ENCODE assay signal across 8 mouse cellular contexts in the genomic region with DNA sequence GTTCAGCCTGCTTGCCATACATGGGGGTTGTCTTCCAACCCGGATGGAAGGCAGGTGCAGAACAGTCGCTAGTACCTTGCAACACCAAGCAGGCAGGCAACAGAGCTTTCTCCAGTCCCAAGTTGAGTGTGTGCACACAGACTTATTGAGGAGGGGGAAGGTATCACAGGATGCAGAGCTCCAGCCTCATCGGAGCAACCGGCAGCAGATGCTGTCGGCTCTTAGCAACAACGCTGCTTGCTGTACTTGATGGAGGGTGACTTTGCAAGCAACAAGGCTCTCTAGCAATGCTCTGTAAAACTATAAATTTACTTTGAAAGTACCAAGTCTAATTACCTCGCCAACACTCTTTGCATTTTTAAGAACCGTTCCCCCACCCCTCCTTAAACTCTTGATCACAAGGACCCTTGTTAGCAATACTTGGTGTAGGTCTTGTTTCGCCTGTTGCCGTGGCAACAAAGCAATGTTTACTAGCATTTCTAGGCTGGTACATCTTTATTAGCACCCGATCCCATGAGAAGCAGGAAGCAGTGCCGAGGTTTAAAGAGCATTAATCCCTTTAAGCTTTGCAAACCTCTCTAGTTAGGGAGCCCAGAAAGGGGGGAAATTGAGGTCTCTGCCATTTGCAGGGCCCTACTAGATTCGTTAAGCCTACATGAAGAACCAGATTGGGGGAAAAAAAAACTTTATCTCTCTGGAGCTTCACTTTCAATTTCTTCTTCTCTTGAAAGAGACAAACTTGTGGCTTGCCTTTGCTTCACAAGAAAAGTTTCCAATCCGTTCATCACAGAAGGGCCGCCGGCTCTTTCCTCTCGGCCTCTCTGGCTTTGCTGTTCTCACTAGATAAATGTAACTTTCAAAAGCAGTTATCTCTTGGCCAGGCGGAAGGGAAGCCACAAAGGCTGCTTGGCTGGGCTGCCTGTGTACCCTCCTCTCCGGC.
A peak's percentile ranks its signal among the peaks of the same experiment; 100 is the strongest.
DNase-seq lines count a peak whose midpoint lies in the region; ATAC-seq and TF ChIP-seq lines count a peak whose summit lies in the region.

No protein-coding gene starts in this region.

- 19% methylated on average over 19 of the region's 19 CpGs for WGBS in forebrain, embryonic 13.5 days
- 36% methylated on average over 19 of the region's 19 CpGs for WGBS in liver, embryonic 14.5 days (ENCODE audit: insufficient replicate concordance)

- H3K36me3 ChIP-seq in forebrain, embryonic 13.5 days (ENCODE audit: poor library complexity, severe bottlenecking) = 0 out of 2 replicates have a peak, but pooled peaks cover 2% of the 10 kb centered on the region
- no peaks in the 10 kb centered on the region for H3K36me3 ChIP-seq in liver, embryonic 14.5 days (replicated peaks; ENCODE audit: control insufficient read depth, insufficient read depth, low read depth)

- no peaks in the 10 kb centered on the region for H3K9me3 ChIP-seq in forebrain, embryonic 13.5 days (replicated peaks)
- H3K9me3 ChIP-seq in liver, embryonic 14.5 days (ENCODE audit: control insufficient read depth, low read length) = no peaks in the 10 kb centered on the region

- ATAC-seq in forebrain, embryonic 13.5 days = peak; percentile 54
- ATAC-seq in liver, embryonic 14.5 days (ENCODE audit: insufficient read depth) = peak; percentile 50; the same call in 1 of the 2 replicates

- 0 out of 2 replicates have a peak, but pooled peaks have one; percentile 7 for TF ChIP-seq EP300 in liver, embryonic 14.5 days (IDR thresholded peaks at IDR 0.05; ENCODE audit: low read depth)

- DNase-seq in embryo, embryonic 10 days (ENCODE audit: low spot score) = peak; percentile 72
- DNase-seq in embryo, embryonic 9.5 days (ENCODE audit: extremely low spot score) = no peak
- peak; percentile 74 for DNase-seq in CD4-positive, CD25-positive, alpha-beta regulatory T cell, adult 2 months (ENCODE audit: low read depth, low spot score)
- DNase-seq in liver, embryonic 14.5 days (ENCODE audit: low read depth in 3 of 3, low spot score in 3 of 3) = peak in 1 of 3 experiments; percentile 12
- DNase-seq in cerebellum, postnatal 36 days = no peak
- DNase-seq in right cerebral cortex, postnatal 14 days = no peak
- no peak for DNase-seq in adrenal gland, postnatal 36 days

- H3K4me2 ChIP-seq in forebrain, embryonic 13.5 days = peak overlapping the region; percentile 22
- H3K4me2 ChIP-seq in liver, embryonic 14.5 days (ENCODE audit: low read depth) = no peak overlapping the region

- H3K27me3 ChIP-seq in forebrain, embryonic 13.5 days = no peaks in the 10 kb centered on the region
- H3K27me3 ChIP-seq in liver, embryonic 14.5 days (ENCODE audit: control insufficient read depth, insufficient read depth, low read length) = no peaks in the 10 kb centered on the region

- peak overlapping the region; percentile 31 for H3K27ac ChIP-seq in forebrain, embryonic 13.5 days
- no peak overlapping the region for H3K27ac ChIP-seq in liver, embryonic 14.5 days

- 0 out of 2 replicates have a peak overlapping the region, but pooled peaks have one; percentile 26 for H3K9ac ChIP-seq in forebrain, embryonic 13.5 days
- no peak overlapping the region for H3K9ac ChIP-seq in liver, embryonic 14.5 days (replicated peaks)

- H3K4me3 ChIP-seq in forebrain, embryonic 13.5 days = no peak overlapping the region
- no peak overlapping the region for H3K4me3 ChIP-seq in liver, embryonic 14.5 days (ENCODE audit: insufficient read depth in 1 of 2, low read depth in 2 of 2, low read length in 2 of 2)

- TF ChIP-seq CTCF in liver, embryonic 14.5 days (IDR thresholded peaks at IDR 0.05; ENCODE audit: low read depth) = no peak

- H3K4me1 ChIP-seq in forebrain, embryonic 13.5 days = peaks cover 55% of the 10 kb centered on the region
- H3K4me1 ChIP-seq in liver, embryonic 14.5 days (replicated peaks; ENCODE audit: control insufficient read depth in 2 of 2, insufficient read depth in 2 of 2, low read length in 1 of 2) = peaks cover 0 to 11% of the 10 kb centered on the region in 2 experiments; a peak in 2 of 4 replicates

Comparison
In these comparisons a context has a peak if more than half of its experiments do, and no peak if none do; other contexts are left out.
1. DNase-seq: peak in embryo, embryonic 10 days (single experiment) and CD4-positive, CD25-positive, alpha-beta regulatory T cell, adult 2 months (single experiment); none in embryo, embryonic 9.5 days (single experiment), cerebellum, postnatal 36 days (0 of 2), right cerebral cortex, postnatal 14 days (single experiment) and adrenal gland, postnatal 36 days (0 of 2).